Mouse (Mus musculus) stomach, embryonic 14.5 days (tissue): ENCODE measurements around the gene Rfc4. TPM values are rescaled to one million over a fixed set of nuclear protein-coding genes. Genes with fewer than 3 reads are reported as not detected.

Experiments used
- ATAC-seq: fragments of 200-750 bp; cut with Nextera tagmentation; 2 replicates; pipeline ENCODE4 v1.8.0; 2017; ENCODE audit warnings: low read depth, moderate TSS enrichment; ENCODE audit not compliant: insufficient number of reproducible peaks, insufficient read depth, low FRiP score
- H3K27ac ChIP-seq: fragments of 300-500 bp; sonication (generic); 2 replicates; pipeline ENCODE4 v1.5.1; 2014; ENCODE audit warnings: mild to moderate bottlenecking, low read length, moderate library complexity, mixed read lengths
- H3K27me3 ChIP-seq: fragments of 300-500 bp; sonication (generic); 2 replicates; pipeline ENCODE4 v1.6.1; 2014; ENCODE audit warnings: low read length, control low read depth, mixed read lengths; ENCODE audit not compliant: control insufficient read depth, insufficient read depth
- H3K36me3 ChIP-seq: fragments of 300-500 bp; sonication (generic); 2 replicates; pipeline ENCODE4 v1.6.1; 2014; ENCODE audit warnings: mild to moderate bottlenecking, control low read depth, low read length, moderate library complexity, mixed read lengths; ENCODE audit not compliant: control insufficient read depth, insufficient read depth
- H3K4me1 ChIP-seq: fragments of 300-500 bp; sonication (generic); 2 replicates; pipeline ENCODE4 v1.6.1; 2014; ENCODE audit warnings: low read length, control low read depth, mixed read lengths; ENCODE audit not compliant: control insufficient read depth, insufficient read depth
- H3K4me2 ChIP-seq: fragments of 300-500 bp; sonication (generic); replicated peaks from 2 replicates; pipeline ENCODE4 v1.6.1; 2014; ENCODE audit warnings: low read depth, low read length, control low read depth
- H3K4me3 ChIP-seq: fragments of 300-500 bp; sonication (generic); 2 replicates; pipeline ENCODE4 v1.5.1; 2014; ENCODE audit warnings: low read depth, low read length, control low read depth
- H3K9ac ChIP-seq: fragments of 300-500 bp; sonication (generic); replicated peaks from 2 replicates; pipeline ENCODE4 v1.6.1; 2014; ENCODE audit warnings: low read depth, mild to moderate bottlenecking, control low read depth, low read length, moderate library complexity, mixed read lengths
- H3K9me3 ChIP-seq: fragments of 300-500 bp; sonication (generic); 2 replicates; pipeline ENCODE4 v1.6.1; 2016; ENCODE audit warnings: low read depth, low read length, control low read depth; ENCODE audit not compliant: control insufficient read depth
- WGBS: fragments of 180-500 bp; shearing (Covaris S2); extraction: QIAGEN DNeasy Blood & Tissue Kit; methylation state at CpG from one replicate; pipeline ENCODE4 v1.1.7; 2014; 5-methylcytosine and 5-hydroxymethylcytosine counted together
- polyA plus RNA-seq: library from polyadenylated mRNA; unstranded; fragments of >200 nt; fragmentation: Nextera tagmentation; extraction: Ambion mirVana; gene quantifications from 2 replicates; pipeline ENCODE4 v1.2.1, GENCODE M21; 2014

The Rfc4 gene
- polyA plus RNA-seq, 1 experiment from 2014 or later: 121 TPM

- H3K4me3 ChIP-seq: peak overlapping the region; percentile 60
- 0% methylated on average over 4 of the region's 4 CpGs for WGBS
- peaks cover 10% of the 10 kb centered on the region for H3K4me1 ChIP-seq
- ATAC-seq: peak; percentile 17; the same call in 1 of the 2 replicates
- no peaks in the 10 kb centered on the region for H3K9me3 ChIP-seq
- H3K36me3 ChIP-seq: peaks cover 4% of the 10 kb centered on the region
- H3K4me2 ChIP-seq: peak overlapping the region; percentile 89
- H3K27me3 ChIP-seq: no peaks in the 10 kb centered on the region
- H3K27ac ChIP-seq: peak overlapping the region; percentile 98
- H3K9ac ChIP-seq: peak overlapping the region; percentile 82
Observed at GRCm38 (mm10) chr16:23127311-23127672, 245 bp downstream of the Rfc4 start.

DNA sequence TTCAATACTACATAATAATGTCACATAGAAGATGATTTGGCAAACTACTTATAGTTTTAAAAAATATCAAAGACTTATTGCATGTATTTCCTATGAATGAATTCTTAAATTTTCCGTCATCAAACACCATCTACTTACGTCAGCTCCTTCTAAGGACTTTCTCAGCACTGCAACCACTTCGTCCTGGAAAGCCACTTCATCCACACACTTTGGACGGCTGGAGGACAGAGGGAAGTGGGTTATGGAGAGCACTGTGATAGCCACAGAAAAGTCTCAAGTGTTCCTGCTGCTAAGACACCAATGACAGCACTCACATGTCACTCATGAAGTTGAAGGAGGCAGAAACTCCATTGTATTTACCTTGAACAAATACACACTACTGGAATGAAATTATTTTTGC lies 3.1 kb downstream of the Rfc4 start:
- Histone ChIP-seq H3K36me3 (peaks cover 23% of the 10 kb centered on the region), H3K4me3 (no peak overlapping the region), H3K4me2 (no peak overlapping the region), H3K27ac (no peak overlapping the region), H3K9ac (no peak overlapping the region), H3K9me3 (no peaks in the 10 kb centered on the region), H3K27me3 (no peaks in the 10 kb centered on the region), H3K4me1 (peaks cover 10% of the 10 kb centered on the region)
- WGBS: 94% methylated on average over 4 of the region's 4 CpGs
- no peak for ATAC-seq

GRCm38 (mm10) chr16:23123104-23123503 lies 4.4 kb downstream of the Rfc4 start:
- Histone ChIP-seq H3K27me3 (no peaks in the 10 kb centered on the region), H3K9me3 (no peaks in the 10 kb centered on the region), H3K4me2 (no peak overlapping the region), H3K4me1 (peaks cover 6% of the 10 kb centered on the region), H3K36me3 (peaks cover 25% of the 10 kb centered on the region), H3K27ac (no peak overlapping the region), H3K9ac (no peak overlapping the region), H3K4me3 (no peak overlapping the region)
- ATAC-seq: no peak
- WGBS: 92% methylated on average over 4 of the region's 4 CpGs

DNA sequence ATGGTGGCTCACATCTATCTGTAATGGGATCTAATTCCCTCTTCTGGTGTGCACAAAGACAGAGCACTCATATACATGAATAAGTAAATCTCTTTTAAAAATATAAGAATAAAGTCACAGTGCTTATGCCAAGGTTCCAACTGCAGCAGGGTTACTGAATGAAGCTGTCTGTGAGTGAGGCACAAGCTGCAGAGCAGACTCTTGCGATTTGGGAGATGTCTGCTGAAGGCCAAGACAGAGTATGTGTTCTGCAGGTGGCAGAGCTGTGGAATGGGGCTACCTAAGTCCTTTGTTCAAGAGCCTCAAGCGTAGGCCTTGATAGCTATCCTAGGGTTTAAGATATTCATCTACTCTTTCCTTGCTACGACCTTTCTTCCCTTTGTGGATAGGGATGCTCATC lies 5.1 kb downstream of the Rfc4 start:
- peaks cover 28% of the 10 kb centered on the region for H3K36me3 ChIP-seq

DNA sequence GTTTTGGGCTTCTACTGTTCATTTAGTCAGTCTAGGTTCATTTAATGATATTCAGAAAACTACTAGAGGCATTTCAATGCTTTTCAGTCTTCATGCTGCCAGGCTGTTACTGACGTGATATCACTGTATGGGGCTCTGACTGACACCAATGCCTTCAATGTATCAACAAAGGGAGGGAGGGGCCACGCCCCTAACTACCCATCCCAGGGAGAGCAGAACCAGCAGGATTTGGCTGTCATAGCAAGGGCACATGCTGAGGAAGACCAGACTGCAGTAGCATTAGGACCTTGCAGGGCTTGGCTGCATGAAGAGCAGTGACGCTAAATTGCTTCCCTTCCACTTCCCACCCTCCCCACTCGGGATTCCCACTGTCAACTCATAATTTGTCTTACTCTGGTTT lies 10.4 kb downstream of the Rfc4 start:
- WGBS: 49% methylated on average over 4 of the region's 4 CpGs
- H3K27ac ChIP-seq: no peak overlapping the region
- no peaks in the 10 kb centered on the region for H3K4me1 ChIP-seq
- no peak for ATAC-seq
- H3K9ac ChIP-seq: no peak overlapping the region
- no peaks in the 10 kb centered on the region for H3K27me3 ChIP-seq
- no peak overlapping the region for H3K4me3 ChIP-seq
- peaks cover 50% of the 10 kb centered on the region for H3K36me3 ChIP-seq
- H3K4me2 ChIP-seq: no peak overlapping the region
- no peaks in the 10 kb centered on the region for H3K9me3 ChIP-seq

More for the DNA sequence above, 5.1 kb downstream of the Rfc4 start:
- no peak overlapping the region for H3K4me2 ChIP-seq
- H3K4me1 ChIP-seq: peaks cover 6% of the 10 kb centered on the region
- no peak for ATAC-seq
- no peaks in the 10 kb centered on the region for H3K27me3 ChIP-seq
- H3K27ac ChIP-seq: no peak overlapping the region
- H3K9ac ChIP-seq: no peak overlapping the region
- no peak overlapping the region for H3K4me3 ChIP-seq
- 97% methylated on average over 3 of the region's 3 CpGs for WGBS
- H3K9me3 ChIP-seq: no peaks in the 10 kb centered on the region

DNA sequence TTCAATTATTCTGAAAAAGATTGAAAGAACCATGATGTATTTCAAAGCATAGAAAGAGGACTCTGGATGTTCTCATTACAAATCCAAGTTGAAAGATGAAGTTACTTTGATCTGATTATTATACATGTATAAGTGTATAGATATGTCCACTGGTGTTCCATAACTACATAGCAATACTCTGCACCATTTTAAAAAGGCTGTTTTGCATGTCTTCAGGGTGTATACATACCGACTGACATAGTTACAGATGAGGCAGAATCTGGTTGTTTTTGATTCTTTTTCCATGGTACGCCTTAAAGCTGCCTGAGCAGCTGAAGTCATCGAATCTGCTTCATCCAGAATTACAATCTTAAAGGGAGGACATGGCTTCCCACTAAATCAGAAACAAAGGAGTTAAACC lies 12.1 kb downstream of the Rfc4 start:
- Histone ChIP-seq H3K9me3 (no peaks in the 10 kb centered on the region), H3K27ac (no peak overlapping the region), H3K36me3 (peaks cover 55% of the 10 kb centered on the region), H3K4me1 (no peaks in the 10 kb centered on the region), H3K9ac (no peak overlapping the region), H3K4me2 (no peak overlapping the region), H3K4me3 (no peak overlapping the region), H3K27me3 (no peaks in the 10 kb centered on the region)
- ATAC-seq: no peak
- 71% methylated on average over 3 of the region's 3 CpGs for WGBS

GRCm38 (mm10) chr16:23114339-23115171 lies 13.0 kb downstream of the Rfc4 start:
- WGBS: 67% methylated on average over 5 of the region's 5 CpGs
- H3K36me3 ChIP-seq: peaks cover 58% of the 10 kb centered on the region
- ATAC-seq: 0 out of 2 replicates have a peak, but pooled peaks have one; percentile 8
- no peaks in the 10 kb centered on the region for H3K27me3 ChIP-seq
- no peak overlapping the region for H3K4me2 ChIP-seq
- H3K27ac ChIP-seq: no peak overlapping the region
- H3K9me3 ChIP-seq: no peaks in the 10 kb centered on the region
- no peak overlapping the region for H3K9ac ChIP-seq
- no peak overlapping the region for H3K4me3 ChIP-seq
- H3K4me1 ChIP-seq: peaks cover under 1% of the 10 kb centered on the region; the same call in 1 of the 2 replicates

GRCm38 (mm10) chr16:23113903-23114302 lies 13.6 kb downstream of the Rfc4 start:
- Histone ChIP-seq H3K27me3 (no peaks in the 10 kb centered on the region), H3K36me3 (peaks cover 62% of the 10 kb centered on the region), H3K9me3 (no peaks in the 10 kb centered on the region), H3K27ac (no peak overlapping the region), H3K4me3 (no peak overlapping the region), H3K9ac (no peak overlapping the region), H3K4me2 (no peak overlapping the region), H3K4me1 (peaks cover 4% of the 10 kb centered on the region; the same call in 1 of the 2 replicates)
- no peak for ATAC-seq
